Mouse (Mus musculus) adrenal gland, postnatal 36 days (tissue): ENCODE results near the gene Pabpc4l. TPM values are rescaled to one million over a fixed set of nuclear protein-coding genes. Genes with fewer than 3 reads are reported as not detected.
A peak's percentile ranks its signal among the peaks of the same experiment; 100 is the strongest.
"Not testable (repeated sequence)": the region's sequence is repeated elsewhere in the genome, so short reads cannot be mapped to it uniquely, and the experiment has no call there.

Experiments
- DNase-seq, 2 experiments: peaks; one replicate each; pipeline ENCODE4 v3.0.0; 2021; ENCODE audit warnings: mixed read lengths in 1 of 2
- long read RNA-seq, 2 experiments: library from polyadenylated mRNA; stranded (forward); transcript quantifications; one replicate each; pipeline ENCODE4 v2.0.0; 2021; ENCODE audit warnings: borderline sequencing depth in 2 of 2
- total RNA-seq, 2 experiments: library from RNA; stranded (reverse); gene quantifications; 2 replicates each; pipeline ENCODE4 v1.2.3; 2021

The Pabpc4l gene
- 1 to 10 TPM in 1 of 2 experiments, under 1 TPM in 1; 0.50 to 6.1 TPM for total RNA-seq
- long read RNA-seq, experiment 1, full-length matches to known transcripts = 2 of 3 reads
- long read RNA-seq, experiment 1, partial matches to known transcripts = 0 of 3 reads
- long read RNA-seq, experiment 1, other reads (novel, unspliced or antisense) = 1 of 3 reads
- long read RNA-seq, experiment 2 = 0 reads

GRCm38 (mm10) chr3:46447481-46448265 lies at the start of gene Pabpc4l:
TSS of gene Pabpc4l (minus strand) at chr3:46448219.
- peak; percentile 68 to 71 for DNase-seq

GRCm38 (mm10) chr3:46490989-46491259 lies 42.9 kb upstream of the Pabpc4l start:
- no peak for DNase-seq

- no peak for DNase-seq
Measured at GRCm38 (mm10) chr3:46490132-46490988, 42.3 kb upstream of the Pabpc4l start.

GRCm38 (mm10) chr3:46486091-46486490 lies 38.1 kb upstream of the Pabpc4l start:
- DNase-seq = not testable (repeated sequence)

- no peak for DNase-seq
Measured at GRCm38 (mm10) chr3:46448266-46448532, 180 bp upstream of the Pabpc4l start.

- DNase-seq = no peak
Measured at GRCm38 (mm10) chr3:46431416-46431815, 16.6 kb downstream of the Pabpc4l start.
